Mouse (Mus musculus): ENCODE measurements at regions not wholly inside any gene's neighbourhood (a gene's known extent, or its start where the extent isn't known, plus 50 kb on each side); places are given as distances from the start of the nearest gene placed in this dataset.

DNA sequence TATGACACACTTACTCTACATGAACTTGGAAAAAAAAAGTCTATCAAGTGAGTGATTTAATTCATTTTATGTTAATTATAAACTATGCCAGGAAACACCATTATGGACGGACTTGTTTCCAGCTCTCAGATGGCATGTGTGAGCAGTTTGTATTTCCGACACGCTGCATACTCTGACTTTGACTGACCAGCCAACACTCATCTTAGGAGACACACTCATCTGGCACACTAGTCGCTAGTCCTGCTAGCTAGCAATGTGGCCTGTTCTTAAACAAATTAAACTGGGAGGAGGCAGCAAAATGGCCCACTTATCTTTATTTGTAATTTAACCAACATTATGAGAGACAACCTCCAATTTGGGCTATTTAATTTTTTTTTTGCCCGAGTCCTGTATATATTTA lies 413.4 kb upstream of the Hnrnpa3 start:
- WGBS, result 78% methylated on average over 5 of the region's 5 CpGs
- no peaks in the 10 kb centered on the region for H3K9me3 ChIP-seq (ENCODE audit: control insufficient read depth, low read depth, low read length)
- no peak for ATAC-seq (ENCODE audit: insufficient number of reproducible peaks, insufficient read depth, low FRiP score, low read depth)
- no peak overlapping the region for H3K27ac ChIP-seq (ENCODE audit: low read length)
- H3K4me3 ChIP-seq (ENCODE audit: low read depth, low read length), result no peak overlapping the region
- H3K36me3 ChIP-seq (ENCODE audit: control insufficient read depth, insufficient read depth, low read length), result no peaks in the 10 kb centered on the region
- no peaks in the 10 kb centered on the region for H3K4me1 ChIP-seq (ENCODE audit: control insufficient read depth, insufficient read depth, low read length)
- H3K9ac ChIP-seq (replicated peaks; ENCODE audit: low read depth, low read length), result no peak overlapping the region
- no peaks in the 10 kb centered on the region for H3K27me3 ChIP-seq (ENCODE audit: control insufficient read depth, insufficient read depth, low read length)
- no peak overlapping the region for H3K4me2 ChIP-seq (replicated peaks; ENCODE audit: low read depth, low read length)

DNA sequence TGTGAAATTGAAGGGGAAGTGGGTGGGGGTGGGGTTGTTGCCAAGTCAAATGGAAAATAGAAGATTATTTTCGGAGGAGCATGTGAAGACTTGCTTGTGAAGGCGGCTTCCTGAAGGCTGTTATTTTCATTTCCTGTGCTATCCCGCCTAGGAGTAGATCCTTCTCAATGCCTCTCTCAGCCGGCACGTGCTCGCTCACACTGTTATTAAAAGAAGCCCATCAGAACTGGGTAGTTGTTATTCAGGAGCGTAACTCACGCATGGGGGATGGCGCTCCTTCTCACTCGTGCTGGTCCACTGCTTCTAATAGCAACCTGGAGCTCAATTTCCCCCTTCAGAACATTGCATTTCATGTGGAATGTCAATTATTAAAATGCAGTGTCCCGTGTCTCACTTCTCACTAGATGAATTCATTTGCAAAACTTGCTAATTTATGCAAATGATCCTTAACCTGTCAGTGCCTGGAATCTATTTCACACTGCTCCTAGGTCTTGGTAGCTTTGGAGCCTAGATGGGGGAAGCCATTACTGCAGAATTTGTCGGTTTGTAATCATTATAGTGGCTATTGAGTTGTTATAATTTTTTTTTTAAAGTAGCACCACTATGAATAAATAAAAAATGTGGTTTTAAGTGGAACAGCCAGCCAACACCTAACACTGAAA lies 412.8 kb upstream of the Hnrnpa3 start:
- H3K27me3 ChIP-seq (ENCODE audit: control insufficient read depth, insufficient read depth, low read length), result no peaks in the 10 kb centered on the region
- WGBS, result 40% methylated on average over 12 of the region's 12 CpGs
- H3K4me2 ChIP-seq (replicated peaks; ENCODE audit: low read depth, low read length), result no peak overlapping the region
- no peak overlapping the region for H3K9ac ChIP-seq (replicated peaks; ENCODE audit: low read depth, low read length)
- no peak overlapping the region for H3K4me3 ChIP-seq (ENCODE audit: low read depth, low read length)
- no peaks in the 10 kb centered on the region for H3K4me1 ChIP-seq (ENCODE audit: control insufficient read depth, insufficient read depth, low read length)
- H3K27ac ChIP-seq (ENCODE audit: low read length), result no peak overlapping the region
- H3K9me3 ChIP-seq (ENCODE audit: control insufficient read depth, low read depth, low read length), result no peaks in the 10 kb centered on the region
- H3K36me3 ChIP-seq (ENCODE audit: control insufficient read depth, insufficient read depth, low read length), result no peaks in the 10 kb centered on the region
- ATAC-seq (ENCODE audit: insufficient number of reproducible peaks, insufficient read depth, low FRiP score, low read depth), result no peak

DNA sequence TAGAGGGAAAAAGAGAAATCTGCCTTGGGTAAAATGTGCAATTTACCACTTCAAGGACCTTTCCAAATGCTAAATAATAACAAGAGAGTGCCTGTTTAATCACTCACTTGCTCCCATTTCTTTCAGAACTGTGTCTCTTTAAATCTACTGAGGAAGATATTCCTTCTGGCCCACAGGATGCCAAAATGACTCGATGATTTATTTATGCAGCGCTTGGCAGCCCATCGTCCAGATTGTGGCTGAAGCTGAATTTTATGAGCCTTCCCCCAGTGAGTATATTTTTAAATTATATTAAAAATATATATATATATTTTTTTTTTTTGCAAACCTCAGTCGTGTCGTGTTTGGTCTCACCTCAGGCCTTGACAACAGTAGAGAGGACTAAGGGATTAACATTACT lies 410.8 kb upstream of the Hnrnpa3 start:
- Histone ChIP-seq H3K27me3 (ENCODE audit: control insufficient read depth, insufficient read depth, low read length) (no peaks in the 10 kb centered on the region), H3K4me2 (replicated peaks; ENCODE audit: low read depth, low read length) (no peak overlapping the region), H3K27ac (ENCODE audit: low read length) (no peak overlapping the region), H3K36me3 (ENCODE audit: control insufficient read depth, insufficient read depth, low read length) (no peaks in the 10 kb centered on the region), H3K4me1 (ENCODE audit: control insufficient read depth, insufficient read depth, low read length) (no peaks in the 10 kb centered on the region), H3K9me3 (ENCODE audit: control insufficient read depth, low read depth, low read length) (no peaks in the 10 kb centered on the region), H3K9ac (replicated peaks; ENCODE audit: low read depth, low read length) (no peak overlapping the region), H3K4me3 (ENCODE audit: low read depth, low read length) (no peak overlapping the region)
- WGBS, result 42% methylated on average over 5 of the region's 5 CpGs
- ATAC-seq (ENCODE audit: insufficient number of reproducible peaks, insufficient read depth, low FRiP score, low read depth), result no peak

DNA sequence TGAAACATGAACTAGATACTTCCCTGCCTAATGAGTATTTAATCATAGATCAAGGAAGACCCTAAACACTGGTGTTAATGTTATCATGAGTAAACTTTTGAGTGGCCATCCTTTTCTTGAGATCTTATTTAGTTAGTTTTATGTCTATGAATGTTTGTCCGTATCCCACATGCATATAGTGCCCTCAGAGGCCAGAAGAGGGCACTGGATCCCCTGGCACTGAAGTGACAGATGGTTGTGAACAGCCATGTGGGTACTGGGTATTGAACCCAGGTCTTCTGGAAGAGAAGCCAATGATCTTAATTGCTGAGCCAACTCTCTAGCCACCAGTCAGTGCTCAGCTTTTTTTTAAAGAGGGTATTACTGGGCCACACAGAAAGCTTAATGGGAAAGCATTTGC lies 408.6 kb upstream of the Hnrnpa3 start:
- Histone ChIP-seq H3K27ac (ENCODE audit: low read length) (no peak overlapping the region), H3K27me3 (ENCODE audit: control insufficient read depth, insufficient read depth, low read length) (no peaks in the 10 kb centered on the region), H3K9ac (replicated peaks; ENCODE audit: low read depth, low read length) (no peak overlapping the region), H3K9me3 (ENCODE audit: control insufficient read depth, low read depth, low read length) (no peaks in the 10 kb centered on the region), H3K4me1 (ENCODE audit: control insufficient read depth, insufficient read depth, low read length) (no peaks in the 10 kb centered on the region), H3K36me3 (ENCODE audit: control insufficient read depth, insufficient read depth, low read length) (no peaks in the 10 kb centered on the region), H3K4me2 (replicated peaks; ENCODE audit: low read depth, low read length) (no peak overlapping the region), H3K4me3 (ENCODE audit: low read depth, low read length) (no peak overlapping the region)
- 95% methylated on average over 1 of the region's 1 CpGs for WGBS
- ATAC-seq (ENCODE audit: insufficient number of reproducible peaks, insufficient read depth, low FRiP score, low read depth), result no peak

DNA sequence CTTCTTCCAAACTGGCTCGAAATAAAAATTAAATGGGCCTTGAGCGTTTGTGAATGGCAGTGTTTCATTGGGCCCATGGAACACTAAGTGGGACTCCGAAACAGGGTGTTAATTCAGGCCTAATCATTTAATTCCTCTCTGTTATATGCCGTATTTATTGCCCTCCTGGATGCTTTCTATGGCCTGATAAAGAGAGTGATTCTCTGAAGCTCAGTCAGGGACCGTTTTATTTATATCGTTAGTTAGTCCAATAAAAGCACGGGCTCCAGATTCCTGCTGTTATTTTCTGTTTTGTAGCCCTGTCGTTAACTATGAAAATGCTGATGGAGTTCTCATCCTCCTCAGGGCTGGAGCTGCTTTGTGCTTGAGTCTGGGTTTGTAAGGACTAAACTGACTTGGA lies 406.2 kb upstream of the Hnrnpa3 start:
- Histone ChIP-seq H3K4me1 (ENCODE audit: control insufficient read depth, insufficient read depth, low read length) (no peaks in the 10 kb centered on the region), H3K36me3 (ENCODE audit: control insufficient read depth, insufficient read depth, low read length) (no peaks in the 10 kb centered on the region), H3K4me2 (replicated peaks; ENCODE audit: low read depth, low read length) (no peak overlapping the region), H3K9ac (replicated peaks; ENCODE audit: low read depth, low read length) (no peak overlapping the region), H3K9me3 (ENCODE audit: control insufficient read depth, low read depth, low read length) (no peaks in the 10 kb centered on the region), H3K27me3 (ENCODE audit: control insufficient read depth, insufficient read depth, low read length) (no peaks in the 10 kb centered on the region), H3K27ac (ENCODE audit: low read length) (no peak overlapping the region), H3K4me3 (ENCODE audit: low read depth, low read length) (no peak overlapping the region)
- WGBS, result 87% methylated on average over 8 of the region's 8 CpGs
- no peak for ATAC-seq (ENCODE audit: insufficient number of reproducible peaks, insufficient read depth, low FRiP score, low read depth)

DNA sequence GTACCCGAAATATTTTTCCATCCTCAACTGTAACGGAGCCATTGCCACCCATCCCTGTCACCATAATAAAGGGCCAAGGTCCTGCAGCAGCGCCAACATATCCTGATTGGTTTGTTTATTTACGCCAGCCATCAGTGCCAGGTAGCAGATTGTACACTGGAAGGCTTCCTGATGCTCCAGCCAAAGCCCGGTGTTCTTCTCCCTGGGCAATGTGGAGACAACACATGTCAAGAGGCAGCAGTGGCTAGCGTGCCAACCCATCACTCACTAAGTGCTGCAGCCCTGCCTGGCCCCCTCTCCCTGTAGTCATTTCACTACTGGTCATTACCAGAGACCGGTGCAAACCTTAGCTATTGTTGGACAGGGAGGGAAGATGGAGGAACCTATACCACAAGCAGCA lies 393.8 kb upstream of the Hnrnpa3 start:
- 74% methylated on average over 7 of the region's 7 CpGs for WGBS

DNA sequence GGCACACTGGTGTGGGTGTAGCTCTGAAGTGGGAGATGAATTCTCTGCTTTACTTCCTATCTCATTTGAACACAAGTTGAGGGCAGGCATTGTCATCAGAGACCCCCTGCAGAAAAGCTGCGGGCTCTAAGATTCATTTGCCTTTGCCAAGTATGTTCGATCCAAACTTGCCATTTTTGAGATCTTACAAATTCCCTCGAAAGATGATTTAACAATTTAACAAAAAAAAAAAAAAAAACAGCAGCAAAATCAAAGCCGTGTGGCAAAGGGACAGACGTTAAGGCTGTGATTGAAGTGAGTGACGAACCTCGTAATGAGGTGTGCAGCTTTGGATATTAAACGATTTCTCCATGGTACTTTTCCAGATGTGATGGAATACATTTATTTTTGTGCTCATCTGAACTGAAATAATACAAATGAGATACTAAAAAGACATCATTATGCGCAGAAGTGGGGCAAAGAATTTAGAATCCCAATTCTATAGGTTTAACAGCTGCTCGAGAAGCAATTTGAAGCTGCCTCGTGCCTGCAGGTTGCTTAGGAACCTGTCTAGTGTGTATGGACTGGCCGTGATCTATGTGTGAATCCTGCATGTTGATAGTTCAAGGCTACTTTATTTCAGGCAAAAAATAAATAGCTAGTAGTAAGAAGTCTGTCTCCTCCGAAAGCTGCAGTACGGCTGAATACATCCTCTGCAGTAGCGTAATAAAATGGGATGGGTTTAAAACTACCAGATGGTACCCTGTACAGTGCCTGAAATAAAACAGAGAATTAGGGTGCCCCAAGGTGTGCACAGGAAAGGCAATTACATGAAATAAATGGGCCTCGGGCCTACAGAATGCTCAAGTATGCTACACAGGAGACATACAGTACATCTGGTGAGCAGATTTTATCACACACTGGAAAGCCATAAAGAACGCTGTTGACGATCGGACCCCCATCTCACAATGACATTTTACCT lies 393.0 kb upstream of the Hnrnpa3 start:
- Histone ChIP-seq H3K36me3 (ENCODE audit: control insufficient read depth, insufficient read depth, low read length) (no peaks in the 10 kb centered on the region), H3K9me3 (ENCODE audit: control insufficient read depth, low read depth, low read length) (no peaks in the 10 kb centered on the region), H3K9ac (replicated peaks; ENCODE audit: low read depth, low read length) (no peak overlapping the region), H3K27me3 (ENCODE audit: control insufficient read depth, insufficient read depth, low read length) (no peaks in the 10 kb centered on the region), H3K4me2 (replicated peaks; ENCODE audit: low read depth, low read length) (no peak overlapping the region), H3K4me3 (ENCODE audit: low read depth, low read length) (no peak overlapping the region), H3K27ac (ENCODE audit: low read length) (no peak overlapping the region), H3K4me1 (ENCODE audit: control insufficient read depth, insufficient read depth, low read length) (no peaks in the 10 kb centered on the region)
- 79% methylated on average over 19 of the region's 19 CpGs for WGBS
- ATAC-seq (ENCODE audit: insufficient number of reproducible peaks, insufficient read depth, low FRiP score, low read depth), result no peak

More for the DNA sequence above, 393.8 kb upstream of the Hnrnpa3 start:
- no peaks in the 10 kb centered on the region for H3K9me3 ChIP-seq (ENCODE audit: control insufficient read depth, low read depth, low read length)
- no peak for ATAC-seq (ENCODE audit: insufficient number of reproducible peaks, insufficient read depth, low FRiP score, low read depth)
- no peaks in the 10 kb centered on the region for H3K4me1 ChIP-seq (ENCODE audit: control insufficient read depth, insufficient read depth, low read length)
- H3K4me3 ChIP-seq (ENCODE audit: low read depth, low read length), result no peak overlapping the region
- H3K4me2 ChIP-seq (replicated peaks; ENCODE audit: low read depth, low read length), result no peak overlapping the region
- H3K36me3 ChIP-seq (ENCODE audit: control insufficient read depth, insufficient read depth, low read length), result no peaks in the 10 kb centered on the region
- no peak overlapping the region for H3K27ac ChIP-seq (ENCODE audit: low read length)
- no peaks in the 10 kb centered on the region for H3K27me3 ChIP-seq (ENCODE audit: control insufficient read depth, insufficient read depth, low read length)
- H3K9ac ChIP-seq (replicated peaks; ENCODE audit: low read depth, low read length), result no peak overlapping the region

DNA sequence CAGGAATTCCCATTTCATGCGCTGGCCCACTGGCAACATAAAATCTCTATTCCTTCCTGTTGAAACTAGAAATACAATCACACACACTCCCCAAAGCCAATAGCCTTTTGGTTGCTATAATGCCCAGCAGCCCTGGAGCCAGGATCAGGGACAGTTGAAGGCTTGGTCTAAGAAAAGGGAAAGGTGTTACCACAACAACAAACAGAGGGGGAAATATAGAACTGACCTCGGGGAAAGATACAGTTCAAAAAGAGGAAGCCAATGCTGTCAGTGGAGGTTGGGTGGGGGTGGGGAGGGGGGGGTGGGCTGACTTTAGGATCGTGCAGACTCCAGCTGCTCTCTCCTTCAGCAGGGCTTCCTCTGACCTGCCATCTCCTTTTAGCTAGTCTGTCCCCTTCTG lies 391.1 kb upstream of the Hnrnpa3 start:
- WGBS, result 72% methylated on average over 3 of the region's 3 CpGs
- H3K9me3 ChIP-seq (ENCODE audit: control insufficient read depth, low read depth, low read length), result no peaks in the 10 kb centered on the region
- H3K27ac ChIP-seq (ENCODE audit: low read length), result no peak overlapping the region
- H3K36me3 ChIP-seq (ENCODE audit: control insufficient read depth, insufficient read depth, low read length), result no peaks in the 10 kb centered on the region
- H3K4me3 ChIP-seq (ENCODE audit: low read depth, low read length), result no peak overlapping the region
- ATAC-seq (ENCODE audit: insufficient number of reproducible peaks, insufficient read depth, low FRiP score, low read depth), result no peak
- no peak overlapping the region for H3K4me2 ChIP-seq (replicated peaks; ENCODE audit: low read depth, low read length)
- H3K27me3 ChIP-seq (ENCODE audit: control insufficient read depth, insufficient read depth, low read length), result no peaks in the 10 kb centered on the region
- H3K9ac ChIP-seq (replicated peaks; ENCODE audit: low read depth, low read length), result no peak overlapping the region
- no peaks in the 10 kb centered on the region for H3K4me1 ChIP-seq (ENCODE audit: control insufficient read depth, insufficient read depth, low read length)

All from stomach, embryonic 14.5 days (tissue).